Mouse (Mus musculus) embryonic facial prominence, embryonic 12.5 days (tissue): ENCODE measurements at regions not wholly inside any gene's neighbourhood (a gene's known extent, or its start where the extent isn't known, plus 50 kb on each side); places are given as distances from the start of the nearest gene placed in this dataset.

Source experiments
- ATAC-seq: fragments of 200-750 bp; cut with Nextera tagmentation; 2 replicates; pipeline ENCODE4 v1.8.0; 2017; ENCODE audit not compliant: insufficient number of reproducible peaks, insufficient read depth, low FRiP score, low TSS enrichment
- H3K27ac ChIP-seq: fragments of 300-500 bp; sonication (generic); 2 replicates; pipeline ENCODE4 v1.5.1; 2016; ENCODE audit warnings: mild to moderate bottlenecking
- H3K27me3 ChIP-seq: fragments of 300-500 bp; sonication (generic); 2 replicates; pipeline ENCODE4 v1.6.1; 2016; ENCODE audit warnings: mild to moderate bottlenecking, moderate library complexity
- H3K36me3 ChIP-seq: fragments of 300-500 bp; sonication (generic); 2 replicates; pipeline ENCODE4 v1.6.1; 2016; ENCODE audit warnings: mild to moderate bottlenecking
- H3K4me1 ChIP-seq: fragments of 300-500 bp; sonication (generic); 2 replicates; pipeline ENCODE4 v1.6.1; 2016
- H3K4me2 ChIP-seq: fragments of 300-500 bp; sonication (generic); replicated peaks from 2 replicates; pipeline ENCODE4 v1.6.1; 2016; ENCODE audit warnings: mild to moderate bottlenecking, moderate library complexity
- H3K4me3 ChIP-seq: fragments of 300-500 bp; sonication (generic); 2 replicates; pipeline ENCODE4 v1.5.1; 2016; ENCODE audit warnings: mild to moderate bottlenecking
- H3K9ac ChIP-seq: fragments of 300-500 bp; sonication (generic); 2 replicates; pipeline ENCODE4 v1.6.1; 2016; ENCODE audit warnings: mild to moderate bottlenecking, moderate library complexity
- H3K9me3 ChIP-seq: fragments of 300-500 bp; sonication (generic); 2 replicates; pipeline ENCODE4 v1.6.1; 2016; ENCODE audit warnings: mild to moderate bottlenecking, moderate library complexity
- WGBS: fragments of 180-500 bp; shearing (Covaris S2); methylation state at CpG from one replicate; pipeline ENCODE4 v1.1.7; 2016; 5-methylcytosine and 5-hydroxymethylcytosine counted together

GRCm38 (mm10) chr6:31840621-31841020, 209.4 kb upstream of the 1700012A03Rik start:
- Histone ChIP-seq H3K27me3 (no peaks in the 10 kb centered on the region), H3K27ac (no peak overlapping the region), H3K4me2 (no peak overlapping the region), H3K36me3 (no peaks in the 10 kb centered on the region), H3K4me1 (no peaks in the 10 kb centered on the region), H3K9ac (no peak overlapping the region), H3K9me3 (no peaks in the 10 kb centered on the region), H3K4me3 (no peak overlapping the region)
- no peak for ATAC-seq
- 93% methylated on average over 4 of the region's 4 CpGs for WGBS

- Histone ChIP-seq H3K9ac (no peak overlapping the region), H3K4me3 (no peak overlapping the region), H3K9me3 (no peaks in the 10 kb centered on the region), H3K27me3 (no peaks in the 10 kb centered on the region), H3K4me1 (no peaks in the 10 kb centered on the region), H3K27ac (no peak overlapping the region), H3K36me3 (no peaks in the 10 kb centered on the region), H3K4me2 (no peak overlapping the region)
- no peak for ATAC-seq
- WGBS = 42% methylated on average over 1 of the region's 1 CpGs
These were observed 211.5 kb upstream of the 1700012A03Rik start for GRCm38 (mm10) chr6:31838588-31838987.

GRCm38 (mm10) chr6:31835795-31836194, 214.3 kb upstream of the 1700012A03Rik start:
- ATAC-seq = no peak

GRCm38 (mm10) chr6:31834503-31834902, 215.5 kb upstream of the 1700012A03Rik start:
- no peak overlapping the region for H3K27ac ChIP-seq
- no peak for ATAC-seq
- 18% methylated on average over 3 of the region's 4 CpGs for WGBS

More at GRCm38 (mm10) chr6:31835795-31836194, 214.3 kb upstream of the 1700012A03Rik start:
- Histone ChIP-seq H3K4me2 (no peak overlapping the region), H3K4me1 (no peaks in the 10 kb centered on the region), H3K27ac (no peak overlapping the region), H3K36me3 (no peaks in the 10 kb centered on the region), H3K9ac (no peak overlapping the region), H3K27me3 (no peaks in the 10 kb centered on the region), H3K9me3 (no peaks in the 10 kb centered on the region), H3K4me3 (no peak overlapping the region)

GRCm38 (mm10) chr6:31830610-31831009, 219.4 kb upstream of the 1700012A03Rik start:
- Histone ChIP-seq H3K36me3 (no peaks in the 10 kb centered on the region), H3K9ac (no peak overlapping the region), H3K27ac (no peak overlapping the region), H3K4me1 (no peaks in the 10 kb centered on the region), H3K27me3 (no peaks in the 10 kb centered on the region), H3K9me3 (no peaks in the 10 kb centered on the region), H3K4me3 (no peak overlapping the region), H3K4me2 (no peak overlapping the region)
- WGBS = 86% methylated on average over 11 of the region's 11 CpGs
- no peak for ATAC-seq

More at GRCm38 (mm10) chr6:31834503-31834902, 215.5 kb upstream of the 1700012A03Rik start:
- Histone ChIP-seq H3K27me3 (no peaks in the 10 kb centered on the region), H3K9me3 (no peaks in the 10 kb centered on the region), H3K4me1 (no peaks in the 10 kb centered on the region), H3K4me3 (no peak overlapping the region), H3K9ac (no peak overlapping the region), H3K4me2 (no peak overlapping the region), H3K36me3 (no peaks in the 10 kb centered on the region)

GRCm38 (mm10) chr6:31823616-31824015, 226.4 kb upstream of the 1700012A03Rik start:
- H3K27me3 ChIP-seq = no peaks in the 10 kb centered on the region
- no peak overlapping the region for H3K27ac ChIP-seq
- no peak overlapping the region for H3K4me3 ChIP-seq
- no peaks in the 10 kb centered on the region for H3K9me3 ChIP-seq
- ATAC-seq = no peak
- no peaks in the 10 kb centered on the region for H3K36me3 ChIP-seq
- no peaks in the 10 kb centered on the region for H3K4me1 ChIP-seq
- H3K4me2 ChIP-seq = no peak overlapping the region
- WGBS = 87% methylated on average over 5 of the region's 5 CpGs
- H3K9ac ChIP-seq = no peak overlapping the region

- Histone ChIP-seq H3K9me3 (no peaks in the 10 kb centered on the region), H3K27ac (no peak overlapping the region), H3K36me3 (no peaks in the 10 kb centered on the region), H3K4me2 (no peak overlapping the region), H3K27me3 (no peaks in the 10 kb centered on the region), H3K4me1 (no peaks in the 10 kb centered on the region), H3K4me3 (no peak overlapping the region), H3K9ac (no peak overlapping the region)
- WGBS = 79% methylated on average over 9 of the region's 9 CpGs
- ATAC-seq = no peak
These were observed 227.6 kb upstream of the 1700012A03Rik start for GRCm38 (mm10) chr6:31822186-31823085.

GRCm38 (mm10) chr6:31821621-31822020, 228.4 kb upstream of the 1700012A03Rik start:
- 60% methylated on average over 7 of the region's 7 CpGs for WGBS
- no peak overlapping the region for H3K27ac ChIP-seq
- no peaks in the 10 kb centered on the region for H3K4me1 ChIP-seq

GRCm38 (mm10) chr6:31817640-31818039, 232.4 kb upstream of the 1700012A03Rik start:
- no peak overlapping the region for H3K9ac ChIP-seq
- H3K9me3 ChIP-seq = no peaks in the 10 kb centered on the region
- H3K27me3 ChIP-seq = no peaks in the 10 kb centered on the region
- WGBS = 87% methylated on average over 1 of the region's 1 CpGs
- no peak overlapping the region for H3K4me2 ChIP-seq
- no peak for ATAC-seq
- H3K36me3 ChIP-seq = no peaks in the 10 kb centered on the region
- no peaks in the 10 kb centered on the region for H3K4me1 ChIP-seq
- no peak overlapping the region for H3K27ac ChIP-seq
- H3K4me3 ChIP-seq = no peak overlapping the region

More at GRCm38 (mm10) chr6:31821621-31822020, 228.4 kb upstream of the 1700012A03Rik start:
- no peak overlapping the region for H3K4me2 ChIP-seq
- ATAC-seq = no peak
- no peaks in the 10 kb centered on the region for H3K9me3 ChIP-seq
- H3K27me3 ChIP-seq = no peaks in the 10 kb centered on the region
- H3K9ac ChIP-seq = no peak overlapping the region
- no peak overlapping the region for H3K4me3 ChIP-seq
- H3K36me3 ChIP-seq = no peaks in the 10 kb centered on the region

- Histone ChIP-seq H3K4me2 (no peak overlapping the region), H3K9ac (no peak overlapping the region), H3K4me3 (no peak overlapping the region), H3K27ac (no peak overlapping the region), H3K4me1 (0 out of 2 replicates have a peak, but pooled peaks cover 4% of the 10 kb centered on the region), H3K9me3 (no peaks in the 10 kb centered on the region), H3K36me3 (no peaks in the 10 kb centered on the region), H3K27me3 (no peaks in the 10 kb centered on the region)
- ATAC-seq = no peak
- 55% methylated on average over 9 of the region's 9 CpGs for WGBS
These were observed 238.2 kb upstream of the 1700012A03Rik start for GRCm38 (mm10) chr6:31811890-31812289.

- H3K4me1 ChIP-seq = 0 out of 2 replicates have a peak, but pooled peaks cover 4% of the 10 kb centered on the region
- H3K27me3 ChIP-seq = no peaks in the 10 kb centered on the region
- no peak overlapping the region for H3K4me2 ChIP-seq
- 56% methylated on average over 10 of the region's 10 CpGs for whole genome bisulfite sequencing
- no peaks in the 10 kb centered on the region for H3K9me3 ChIP-seq
- no peak overlapping the region for H3K4me3 ChIP-seq
- H3K9ac ChIP-seq = no peak overlapping the region
- no peak overlapping the region for H3K27ac ChIP-seq
- ATAC-seq = no peak
- H3K36me3 ChIP-seq = no peaks in the 10 kb centered on the region
These were observed 239.2 kb upstream of the 1700012A03Rik start for GRCm38 (mm10) chr6:31810602-31811512.
